Mouse (Mus musculus) kidney, embryonic 15.5 days (tissue): ENCODE data around the gene Zbtb25. TPM values are rescaled to one million over a fixed set of nuclear protein-coding genes. Genes with fewer than 3 reads are reported as not detected.

Experiments
- ATAC-seq: fragments of 200-750 bp; cut with Nextera tagmentation; replicated peaks from 2 replicates; pipeline ENCODE4 v1.8.0; 2017; ENCODE audit warnings: moderate TSS enrichment; ENCODE audit not compliant: low FRiP score
- H3K27ac ChIP-seq: fragments of 300-500 bp; sonication (generic); 2 replicates; pipeline ENCODE4 v1.5.1; 2015; ENCODE audit warnings: mild to moderate bottlenecking, inconsistent platforms
- H3K27me3 ChIP-seq: fragments of 300-500 bp; sonication (generic); 2 replicates; pipeline ENCODE4 v1.6.1; 2015; ENCODE audit warnings: inconsistent platforms
- H3K36me3 ChIP-seq: fragments of 300-500 bp; sonication (generic); 2 replicates; pipeline ENCODE4 v1.6.1; 2015; ENCODE audit warnings: inconsistent platforms
- H3K4me1 ChIP-seq: fragments of 300-500 bp; sonication (generic); 2 replicates; pipeline ENCODE4 v1.6.1; 2015; ENCODE audit warnings: inconsistent platforms
- H3K4me2 ChIP-seq: fragments of 300-500 bp; sonication (generic); 2 replicates; pipeline ENCODE4 v1.6.1; 2015; ENCODE audit warnings: moderate library complexity, mild to moderate bottlenecking, inconsistent platforms
- H3K4me3 ChIP-seq: fragments of 300-500 bp; sonication (generic); replicated peaks from 2 replicates; pipeline ENCODE4 v1.5.1; 2015; ENCODE audit warnings: mild to moderate bottlenecking, inconsistent platforms
- H3K9ac ChIP-seq: fragments of 300-500 bp; sonication (generic); 2 replicates; pipeline ENCODE4 v1.6.1; 2015; ENCODE audit warnings: mild to moderate bottlenecking, inconsistent platforms
- H3K9me3 ChIP-seq: fragments of 300-500 bp; sonication (generic); replicated peaks from 2 replicates; pipeline ENCODE4 v1.6.1; 2016; ENCODE audit warnings: inconsistent platforms
- WGBS: fragments of 180-500 bp; shearing (Covaris S2); methylation state at CpG from one replicate; pipeline ENCODE4 v1.1.7; 2015; ENCODE audit warnings: mixed read lengths; 5-methylcytosine and 5-hydroxymethylcytosine counted together
- polyA plus RNA-seq: library from polyadenylated mRNA; unstranded; fragments of >200 nt; fragmentation: Nextera tagmentation; extraction: Ambion mirVana; gene quantifications from 2 replicates; pipeline ENCODE4 v1.2.1, GENCODE M21; 2015

Gene Zbtb25
- polyA plus RNA-seq, 1 experiment from 2014 or later = 14.9 TPM

DNA sequence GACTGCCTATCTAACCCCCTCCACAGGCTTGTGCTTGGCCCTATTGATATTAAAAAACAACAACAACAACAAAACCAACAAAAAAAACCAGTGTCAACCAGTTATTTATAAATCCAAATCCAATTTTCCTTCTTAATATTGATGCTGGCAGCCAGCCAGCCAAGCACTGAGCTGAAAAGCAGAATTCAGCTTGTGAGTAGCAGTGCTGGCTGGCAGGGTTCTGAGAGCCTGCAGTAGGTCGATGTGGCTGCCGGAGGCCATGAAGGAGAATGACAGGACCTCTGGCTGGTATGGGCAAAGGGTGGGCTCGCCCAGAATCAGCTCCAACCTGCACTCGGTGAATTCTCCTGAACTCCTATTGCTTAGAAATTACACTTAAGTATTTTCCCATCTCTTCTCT is 65.2 kb downstream of the Zbtb25 start:
- Histone ChIP-seq H3K4me3 (no peak overlapping the region), H3K4me2 (no peak overlapping the region), H3K27me3 (no peaks in the 10 kb centered on the region), H3K4me1 (peaks cover 28% of the 10 kb centered on the region), H3K9ac (no peak overlapping the region), H3K27ac (no peak overlapping the region), H3K9me3 (no peaks in the 10 kb centered on the region), H3K36me3 (peaks cover 62% of the 10 kb centered on the region)
- 60% methylated on average over 4 of the region's 4 CpGs for WGBS
- ATAC-seq = no peak

DNA sequence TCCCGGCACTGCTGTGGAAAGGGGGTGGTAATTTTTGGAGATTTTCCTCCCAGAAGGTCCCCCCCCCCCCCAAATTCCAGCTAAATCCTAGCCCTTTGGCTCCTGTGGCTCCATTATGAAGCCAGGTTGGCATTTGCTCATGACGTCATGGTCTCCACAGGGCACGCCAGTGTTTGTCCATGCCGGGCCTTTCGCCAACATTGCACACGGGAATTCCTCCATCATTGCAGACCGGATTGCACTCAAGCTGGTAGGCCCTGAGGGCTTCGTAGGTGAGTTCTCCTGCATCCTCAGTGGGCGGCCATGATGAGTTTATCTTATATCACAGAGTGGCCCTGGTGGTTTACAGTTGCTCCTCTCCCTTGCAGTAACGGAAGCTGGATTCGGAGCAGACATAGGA is 65.9 kb downstream of the Zbtb25 start:
- H3K36me3 ChIP-seq = peaks cover 66% of the 10 kb centered on the region
- peaks cover 27% of the 10 kb centered on the region for H3K4me1 ChIP-seq
- WGBS = 93% methylated on average over 11 of the region's 11 CpGs
- no peaks in the 10 kb centered on the region for H3K9me3 ChIP-seq
- ATAC-seq = no peak
- H3K4me3 ChIP-seq = no peak overlapping the region
- H3K9ac ChIP-seq = no peak overlapping the region
- no peak overlapping the region for H3K4me2 ChIP-seq
- H3K27ac ChIP-seq = no peak overlapping the region
- H3K27me3 ChIP-seq = no peaks in the 10 kb centered on the region

DNA sequence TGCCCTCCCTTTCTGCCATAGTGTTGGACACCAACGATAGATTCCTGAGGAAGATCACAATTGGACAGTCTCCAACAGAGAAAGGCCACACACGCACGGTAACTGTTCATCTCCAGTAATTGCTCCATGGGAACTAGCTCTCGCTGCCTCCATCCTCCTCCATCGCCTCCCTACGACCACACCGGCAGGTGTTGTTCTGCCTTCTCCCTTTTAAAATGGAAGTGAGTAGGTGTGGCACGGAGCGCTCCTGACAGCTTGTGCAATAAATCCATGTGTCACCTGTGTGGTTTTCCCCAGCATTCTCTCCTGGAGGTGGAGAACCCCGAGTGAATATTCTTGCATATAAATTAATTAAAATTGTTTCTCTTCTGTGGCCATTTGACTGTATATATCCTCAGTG is 69.0 kb downstream of the Zbtb25 start:
- Histone ChIP-seq H3K36me3 (peaks cover 83% of the 10 kb centered on the region), H3K4me1 (peaks cover 7% of the 10 kb centered on the region; the same call in 1 of the 2 replicates), H3K27ac (no peak overlapping the region), H3K9me3 (no peaks in the 10 kb centered on the region), H3K9ac (no peak overlapping the region), H3K4me2 (no peak overlapping the region), H3K4me3 (no peak overlapping the region), H3K27me3 (no peaks in the 10 kb centered on the region)
- WGBS = 90% methylated on average over 10 of the region's 10 CpGs
- no peak for ATAC-seq

DNA sequence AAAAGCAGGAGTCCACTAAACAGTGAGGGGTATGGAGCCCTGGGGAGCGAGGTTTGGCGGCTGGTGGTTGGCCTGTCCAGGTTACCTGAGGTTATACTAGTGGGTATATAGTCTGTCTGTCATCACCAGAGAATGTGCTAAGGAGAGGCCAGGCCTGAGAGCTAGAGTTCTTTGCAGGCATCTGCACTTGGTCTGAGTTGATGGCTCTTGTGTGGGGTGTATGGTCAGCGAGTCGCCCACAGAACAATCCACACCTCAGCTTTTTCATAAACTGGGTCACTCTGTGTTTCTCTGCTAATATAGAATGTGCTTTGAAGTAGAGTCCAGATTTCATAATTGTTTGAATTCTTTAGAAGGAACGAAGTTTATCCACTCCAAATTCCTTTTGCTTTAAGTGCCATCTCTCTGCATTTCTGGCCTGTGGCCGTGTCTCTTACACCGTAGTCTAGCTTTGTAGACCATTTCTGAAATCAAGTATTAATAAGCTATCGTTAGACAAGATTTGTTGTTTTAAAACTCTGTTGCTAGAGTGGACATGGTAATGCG is 70.0 kb downstream of the Zbtb25 start:
- 95% methylated on average over 9 of the region's 9 CpGs for WGBS
- no peak overlapping the region for H3K9ac ChIP-seq
- H3K4me3 ChIP-seq = no peak overlapping the region
- no peak overlapping the region for H3K4me2 ChIP-seq
- H3K27me3 ChIP-seq = no peaks in the 10 kb centered on the region
- ATAC-seq = no peak
- H3K27ac ChIP-seq = no peak overlapping the region
- no peaks in the 10 kb centered on the region for H3K9me3 ChIP-seq
- H3K36me3 ChIP-seq = peaks cover 86% of the 10 kb centered on the region
- 0 out of 2 replicates have a peak, but pooled peaks cover 4% of the 10 kb centered on the region for H3K4me1 ChIP-seq

DNA sequence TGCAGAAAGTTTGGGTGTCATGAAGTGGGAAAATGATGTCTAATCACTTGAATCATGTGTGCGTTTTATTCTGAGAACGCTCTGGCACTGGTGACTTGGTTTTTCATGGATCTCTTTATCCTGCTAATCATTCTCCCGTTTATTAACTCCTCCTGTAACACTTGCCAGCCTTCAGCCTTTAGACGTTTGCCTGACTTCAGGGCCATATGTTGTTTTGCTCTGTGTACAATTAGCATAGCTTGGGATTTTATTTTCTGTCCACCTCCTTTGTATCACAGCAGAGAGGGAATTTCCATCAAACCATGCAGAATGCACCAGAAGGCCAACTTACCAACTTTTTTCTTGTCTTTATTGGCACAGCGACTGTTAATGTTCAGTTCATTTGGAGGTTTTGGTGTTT is 71.6 kb downstream of the Zbtb25 start:
- Histone ChIP-seq H3K27ac (no peak overlapping the region), H3K4me2 (no peak overlapping the region), H3K4me1 (no peaks in the 10 kb centered on the region), H3K9me3 (no peaks in the 10 kb centered on the region), H3K27me3 (no peaks in the 10 kb centered on the region), H3K9ac (no peak overlapping the region), H3K4me3 (no peak overlapping the region), H3K36me3 (peaks cover 88% of the 10 kb centered on the region)
- ATAC-seq = no peak
- 85% methylated on average over 5 of the region's 5 CpGs for WGBS

Other genes with a start within 250 kb of the Zbtb25 start
- 0.44 and 0.71 TPM in 2 replicates for gene Esr2, start 192.3 kb downstream of the Zbtb25 start, polyA plus RNA-seq
- gene Tex21, start 122.9 kb downstream of the Zbtb25 start, polyA plus RNA-seq = not detected in 2 replicates
- gene Mthfd1, start 114.3 kb downstream of the Zbtb25 start, polyA plus RNA-seq = 100 and 103 TPM in 2 replicates
- gene Akap5, start 44.7 kb downstream of the Zbtb25 start, polyA plus RNA-seq = 1.3 and 1.6 TPM in 2 replicates
- gene Zbtb1, start 664 bp upstream of the Zbtb25 start, polyA plus RNA-seq = 10.3 and 10.8 TPM in 2 replicates
- gene Hspa2, start 34.6 kb upstream of the Zbtb25 start, polyA plus RNA-seq = 9.3 and 10.3 TPM in 2 replicates
- 3.1 and 4.3 TPM in 2 replicates for gene Ppp1r36, start 47.9 kb upstream of the Zbtb25 start, polyA plus RNA-seq
- gene Plekhg3, start 161.3 kb upstream of the Zbtb25 start, polyA plus RNA-seq = 18.2 and 18.8 TPM in 2 replicates